Mouse (Mus musculus) urinary bladder, adult 2 months (tissue): ENCODE data around the gene Plekhh2. TPM values are rescaled to one million over a fixed set of nuclear protein-coding genes. Genes with fewer than 3 reads are reported as not detected.
A peak's percentile ranks its signal among the peaks of the same experiment; 100 is the strongest.

ENCODE experiments used
- DNase-seq: peaks from one replicate; pipeline ENCODE4 v3.0.0; 2022; ENCODE audit warnings: low spot score
- polyA plus RNA-seq: library from polyadenylated mRNA; depleted of rRNA; stranded (reverse); fragments of >200 nt; gene quantifications from 2 replicates; pipeline ENCODE4 v1.2.3, GENCODE M21; 2012

Plekhh2 gene
- polyA plus RNA-seq, 1 experiment: 8.7 TPM

GRCm38 (mm10) chr17:84608606-84609005 is 96.9 kb downstream of the Plekhh2 start:
- DNase-seq: no peak

- no peak for DNase-seq
Measured at GRCm38 (mm10) chr17:84611500-84611899, 99.8 kb downstream of the Plekhh2 start.

- no peak for DNase-seq
Measured at GRCm38 (mm10) chr17:84611971-84612370, 100.3 kb downstream of the Plekhh2 start.

GRCm38 (mm10) chr17:84615811-84616210 is 104.1 kb downstream of the Plekhh2 start:
- DNase-seq: no peak

GRCm38 (mm10) chr17:84616526-84617074 is 104.9 kb downstream of the Plekhh2 start:
- DNase-seq: no peak

GRCm38 (mm10) chr17:84617953-84618352 is 106.3 kb downstream of the Plekhh2 start:
- DNase-seq: no peak

- no peak for DNase-seq
Measured at GRCm38 (mm10) chr17:84619112-84619511, 107.4 kb downstream of the Plekhh2 start.

GRCm38 (mm10) chr17:84620076-84620475 is 108.4 kb downstream of the Plekhh2 start:
- DNase-seq: no peak

- DNase-seq: no peak
Measured at GRCm38 (mm10) chr17:84620610-84621009, 108.9 kb downstream of the Plekhh2 start.

GRCm38 (mm10) chr17:84621209-84621608 is 109.5 kb downstream of the Plekhh2 start:
- DNase-seq: no peak

GRCm38 (mm10) chr17:84622028-84622427 is 110.3 kb downstream of the Plekhh2 start:
- no peak for DNase-seq

- no peak for DNase-seq
Measured at GRCm38 (mm10) chr17:84622873-84623272, 111.2 kb downstream of the Plekhh2 start.

- peak; percentile 67 for DNase-seq
Measured at GRCm38 (mm10) chr17:84626276-84626856, 114.7 kb downstream of the Plekhh2 start, which contains the start of gene Dync2li1. TSS of gene Dync2li1 (plus strand) at chr17:84626496.

- no peak for DNase-seq
Measured at GRCm38 (mm10) chr17:84626857-84627305, 115.2 kb downstream of the Plekhh2 start.

- no peak for DNase-seq
Measured at GRCm38 (mm10) chr17:84627721-84628120, 116.0 kb downstream of the Plekhh2 start.

GRCm38 (mm10) chr17:84628611-84629010 is 116.9 kb downstream of the Plekhh2 start:
- no peak for DNase-seq

- no peak for DNase-seq
Measured at GRCm38 (mm10) chr17:84631836-84632235, 120.1 kb downstream of the Plekhh2 start.

GRCm38 (mm10) chr17:84633443-84633842 is 121.7 kb downstream of the Plekhh2 start:
- DNase-seq: no peak

- DNase-seq: no peak
Measured at GRCm38 (mm10) chr17:84636328-84636727, 124.6 kb downstream of the Plekhh2 start.

- no peak for DNase-seq
Measured at GRCm38 (mm10) chr17:84637971-84638370, 126.3 kb downstream of the Plekhh2 start.

GRCm38 (mm10) chr17:84639796-84640378 is 128.2 kb downstream of the Plekhh2 start:
- DNase-seq: no peak

GRCm38 (mm10) chr17:84641893-84642292 is 130.2 kb downstream of the Plekhh2 start:
- no peak for DNase-seq

GRCm38 (mm10) chr17:84642324-84642723 is 130.6 kb downstream of the Plekhh2 start:
- DNase-seq: no peak
